Mouse (Mus musculus) brain, embryonic 14.5 days (tissue): ENCODE results near the gene Sh3pxd2a.

Experiments
- CTCF ChIP-seq: fragments of 200-500 bp; IDR thresholded peaks from 2 replicates; pipeline ENCODE4 v1.5.1; 2012; ENCODE audit warnings: inconsistent platforms, mild to moderate bottlenecking, moderate library complexity, borderline replicate concordance; ENCODE audit not compliant: insufficient read depth, insufficient read length; ENCODE audit errors: extremely low read depth
- POLR2A ChIP-seq: fragments of 200-500 bp; IDR thresholded peaks from 2 replicates; pipeline ENCODE4 v1.6.1; 2012; ENCODE audit warnings: mild to moderate bottlenecking, inconsistent platforms, borderline replicate concordance; ENCODE audit not compliant: poor library complexity, insufficient read depth, insufficient read length, severe bottlenecking; ENCODE audit errors: extremely low read depth

- TF ChIP-seq CTCF = no peak
- TF ChIP-seq POLR2A = no peak
These were observed 14.5 kb downstream of the Sh3pxd2a start for GRCm38 (mm10) chr19:47449513-47450227.
